Comparison of ENCODE assay signal across 19 mouse cellular contexts in the genomic region with DNA sequence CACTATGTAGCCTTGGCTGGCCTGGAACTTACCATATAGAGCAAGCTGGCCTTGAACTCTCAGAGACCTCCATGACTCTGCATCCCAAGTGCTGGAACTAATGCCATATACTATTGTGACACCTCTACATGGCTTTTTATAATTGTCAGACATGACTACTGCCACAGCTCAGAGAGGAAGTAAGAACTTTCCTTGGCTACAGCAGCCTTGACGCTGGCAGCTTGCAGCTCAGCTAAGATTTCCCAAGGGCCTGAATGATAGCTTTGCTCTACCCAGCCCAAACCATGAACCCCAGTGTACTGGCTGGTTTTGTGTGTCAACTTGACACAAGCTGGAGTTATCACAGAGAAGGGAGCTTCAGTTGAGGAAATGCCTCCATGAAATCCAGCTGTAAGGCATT. TPM values are rescaled to one million over a fixed set of nuclear protein-coding genes. Genes with fewer than 3 reads are reported as not detected.
DNase-seq lines count a peak whose midpoint lies in the region; ATAC-seq and TF ChIP-seq lines count a peak whose summit lies in the region.
"Had no signal": no experiment of that assay in that cellular context is flagged by ENCODE, and none has a peak within 500 bp of the region (broad histone marks: within the 10 kb centered on the region; RNA-seq: fewer than 3 reads in every experiment).

No protein-coding gene starts in this region.

- TF ChIP-seq CTCF in bone marrow macrophage, adult 2 months (IDR thresholded peaks at IDR 0.05; ENCODE audit: low read depth, low read length): no peak

- peak; percentile 57 for ATAC-seq in megakaryocyte, adult 5-6 weeks (ENCODE audit: poor library complexity, severe bottlenecking)
- ATAC-seq: forebrain, embryonic 14.5 days; intestine, embryonic 16.5 days had no signal

- H3K4me1 ChIP-seq in bone marrow macrophage, adult 2 months (ENCODE audit: control insufficient read depth, insufficient read depth, low read length): peaks cover 91% of the 10 kb centered on the region
- H3K4me1 ChIP-seq: hindbrain, embryonic 15.5 days had no signal

- peak overlapping the region; percentile 97 for H3K27ac ChIP-seq in bone marrow macrophage, adult 2 months (ENCODE audit: insufficient read depth, low read depth, low read length)
- H3K27ac ChIP-seq: embryonic facial prominence, embryonic 15.5 days; heart, embryonic 13.5 days; hindbrain, embryonic 15.5 days had no signal

- no peak overlapping the region for H3K4me3 ChIP-seq in bone marrow macrophage, adult 2 months (ENCODE audit: insufficient read depth, low read length)
- H3K4me3 ChIP-seq: embryonic facial prominence, embryonic 15.5 days; erythroblast, embryonic 14.5 days; forebrain, embryonic 10.5 days; heart, embryonic 13.5 days; hindbrain, embryonic 15.5 days had no signal

- peak; percentile 40 to 43 for DNase-seq in adrenal gland, postnatal 36 days
- no peak for DNase-seq in adrenal gland, postnatal 4 days (ENCODE audit: low spot score in 2 of 2)
- DNase-seq in A20 (ENCODE audit: low read depth, low spot score): peak; percentile 33
- no peak for DNase-seq in heart, adult 8-10 months (ENCODE audit: low spot score)
- DNase-seq in spleen, adult 12 weeks (ENCODE audit: low spot score): no peak
- DNase-seq: cerebellum, adult 2 months; cerebellum, postnatal 25 days; embryo, embryonic 11 days; gastrocnemius, postnatal 10 days; heart, postnatal 36 days had no signal

- no peak for TF ChIP-seq POLR2A in bone marrow macrophage, adult 2 months (IDR thresholded peaks at IDR 0.05; ENCODE audit: borderline replicate concordance, low read depth, low read length)

RNA-seq across cellular contexts. Expression of a gene that starts 35.8 kb away (rescaled TPM):
- 10 to 100 TPM in 1 of 2 experiments, 1 to 10 TPM in 1; 4.2 to 11.0 TPM for total RNA-seq in adrenal gland, postnatal 36 days (2021)
- 1 to 10 TPM; 1.8 to 2.3 TPM for total RNA-seq in adrenal gland, postnatal 4 days (2021)
- polyA plus RNA-seq in bone marrow macrophage, adult 2 months (2012; ENCODE audit: insufficient read depth, insufficient read length, missing spikeins): 103 and 107 TPM in 2 replicates
- total RNA-seq in megakaryocyte, adult 5-6 weeks (2015): 15.5 and 38.2 TPM in 2 replicates
- 19.3 and 57.2 TPM in 2 replicates for total RNA-seq in megakaryocyte, adult 5-6 weeks (2017)
- total RNA-seq in heart, adult 8-10 months (2022): 10 to 100 TPM in 1 of 4 experiments, 1 to 10 TPM in 3; 3.0 to 10.3 (median 4.2) TPM

Comparison
In these comparisons a context has a peak if more than half of its experiments do, and no peak if none do; other contexts are left out.
1. DNase-seq: peak in adrenal gland, postnatal 36 days (2 of 2) and A20 (single experiment); none in adrenal gland, postnatal 4 days (0 of 2), heart, adult 8-10 months (single experiment) and spleen, adult 12 weeks (single experiment).